Mouse (Mus musculus): ENCODE measurements around the gene Epsti1. TPM values are rescaled to one million over a fixed set of nuclear protein-coding genes. Genes with fewer than 3 reads are reported as not detected.

Gene Epsti1
- total RNA-seq, 2 experiments from 2014 or later, result 0.45 to 3.2 TPM

DNA sequence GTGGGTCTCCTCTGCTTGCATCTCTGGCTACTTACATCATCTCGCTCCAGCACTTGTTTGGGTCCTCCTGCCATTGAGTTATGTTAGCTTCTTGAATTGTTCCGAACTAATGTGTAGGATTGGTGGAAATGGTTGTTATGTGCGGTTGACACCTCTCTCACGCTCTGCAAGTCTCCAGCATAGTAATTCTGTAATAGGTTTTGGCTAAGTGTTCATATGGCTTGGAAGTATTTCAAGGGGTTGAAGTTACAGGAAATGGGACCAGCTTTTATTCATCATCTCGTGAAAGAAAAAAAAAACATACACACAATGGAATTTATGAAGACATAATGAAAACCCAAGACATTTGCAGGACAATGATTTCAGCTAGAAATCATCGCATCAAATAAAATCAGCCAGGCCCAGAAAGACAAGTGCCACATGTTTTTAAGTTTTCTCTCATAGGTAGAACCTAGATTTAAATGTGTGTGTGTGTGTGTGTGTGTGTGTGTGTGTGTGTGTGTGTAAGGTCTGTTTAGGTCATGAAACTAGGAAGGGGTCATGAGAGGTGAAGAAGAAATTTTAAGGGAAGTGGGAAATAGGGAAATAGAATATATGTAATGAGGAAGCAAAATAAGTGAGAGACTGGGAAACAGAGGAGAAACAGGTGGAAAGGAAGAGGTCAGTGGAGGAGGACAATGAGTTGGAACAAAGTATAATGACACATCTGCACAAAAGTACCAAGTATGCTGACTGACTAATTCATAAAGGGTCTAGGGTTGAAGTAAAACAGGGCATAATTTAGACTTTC is 19.2 kb downstream of the Epsti1 start:
- no peak for DNase-seq

DNA sequence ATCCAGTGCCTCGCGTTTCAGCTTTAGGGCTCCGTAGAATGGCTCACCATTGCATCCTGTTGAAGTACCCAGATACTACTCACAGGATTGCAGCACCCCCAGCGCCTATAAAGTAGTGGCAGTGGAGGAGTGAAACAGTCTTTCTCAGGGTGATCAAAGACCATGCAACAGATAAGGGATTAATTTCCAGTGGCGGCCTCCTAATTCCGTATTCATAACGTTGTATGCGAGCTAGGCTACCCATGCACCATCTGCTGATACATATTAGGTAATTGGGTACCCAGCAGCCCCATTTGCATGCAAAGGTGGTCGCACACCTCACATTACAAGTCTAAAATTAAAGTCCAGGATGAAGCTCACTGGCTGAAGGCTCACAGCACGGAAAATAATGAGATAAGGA is 21.4 kb downstream of the Epsti1 start:
- no peak for DNase-seq

DNA sequence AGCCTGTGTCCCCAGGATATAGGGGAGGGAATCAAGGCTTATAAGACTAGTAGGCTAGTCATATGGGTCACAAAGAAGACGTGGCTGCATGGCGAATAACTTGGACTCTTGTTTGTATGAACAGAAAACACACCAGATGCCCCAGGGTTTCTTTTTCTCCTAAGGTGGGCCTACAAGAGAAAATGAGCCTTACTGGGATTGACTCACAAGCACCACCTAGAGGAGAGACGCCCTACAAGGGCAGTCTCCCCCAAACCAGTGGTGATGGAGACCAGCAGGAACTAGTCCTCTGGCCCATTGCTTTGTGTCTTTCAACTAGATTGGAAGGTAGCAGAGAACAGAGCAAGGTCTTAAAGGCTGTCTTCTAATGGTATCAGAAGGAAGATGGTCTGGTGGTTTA is 22.7 kb downstream of the Epsti1 start:
- peak; percentile 8 to 46 for DNase-seq

DNA sequence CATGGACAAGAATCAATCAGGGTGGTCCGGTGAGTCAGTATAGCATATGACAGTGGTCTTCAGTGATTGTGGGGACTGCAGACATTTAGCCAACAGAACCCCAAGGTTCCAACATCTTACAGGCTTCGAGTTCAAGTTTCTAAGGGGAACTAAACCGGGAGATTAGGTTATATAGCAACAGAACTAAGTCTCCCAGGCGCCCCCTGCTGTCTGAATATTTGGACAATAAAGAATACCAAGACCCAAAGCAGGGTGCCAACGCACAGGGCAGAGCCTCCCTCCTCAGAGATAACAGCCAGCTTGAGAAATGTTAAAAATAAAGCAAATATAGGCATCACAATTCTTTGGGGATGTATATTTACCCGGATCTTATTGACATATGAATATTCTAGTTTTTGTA is 24.0 kb downstream of the Epsti1 start:
- DNase-seq, result peak; percentile 58 to 87

DNA sequence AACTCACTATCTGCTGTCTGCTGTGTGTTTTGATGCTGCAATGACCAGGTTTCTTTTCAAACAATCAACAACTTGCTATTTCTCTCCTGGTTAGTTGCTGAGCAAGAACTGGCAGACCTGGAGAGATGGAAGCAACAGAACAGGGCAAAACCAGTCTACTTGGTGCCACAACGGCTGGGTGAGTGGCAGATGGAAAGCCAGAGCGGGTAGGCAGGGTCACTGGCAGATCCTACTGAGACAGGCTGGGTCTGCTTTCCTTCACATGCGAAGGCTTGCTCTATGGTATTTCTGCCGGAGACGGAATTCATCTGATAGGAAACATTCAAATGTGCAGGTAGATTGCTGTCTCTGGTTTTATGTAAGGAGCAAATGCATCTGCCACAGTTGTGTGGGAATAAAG is 24.6 kb downstream of the Epsti1 start:
- DNase-seq, result no peak

DNA sequence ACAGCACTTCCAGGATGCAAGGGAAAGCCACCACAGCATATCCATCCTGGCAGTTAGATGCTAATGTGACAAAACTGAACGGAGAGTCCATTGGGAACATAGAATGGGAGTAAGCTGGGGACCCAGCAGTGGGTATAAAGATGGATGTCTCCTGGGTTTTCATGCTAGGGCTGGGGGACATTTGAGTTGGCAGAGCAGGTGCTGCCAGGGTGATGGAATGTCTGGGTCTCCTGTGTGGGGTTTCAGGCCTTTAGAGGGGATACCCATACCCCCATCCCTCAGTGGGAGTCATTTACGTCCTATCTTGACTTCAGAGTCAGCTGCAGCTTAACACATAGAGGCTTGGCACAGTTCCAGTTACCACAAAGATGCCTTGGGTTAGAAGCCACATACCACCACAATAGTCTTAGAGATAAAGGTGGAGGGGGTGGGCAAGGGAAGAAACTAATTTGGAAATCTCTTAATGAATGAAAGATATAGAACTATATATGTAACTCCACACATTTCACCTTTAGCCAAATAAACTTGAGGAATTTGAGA is 25.2 kb downstream of the Epsti1 start:
- DNase-seq, result no peak

DNA sequence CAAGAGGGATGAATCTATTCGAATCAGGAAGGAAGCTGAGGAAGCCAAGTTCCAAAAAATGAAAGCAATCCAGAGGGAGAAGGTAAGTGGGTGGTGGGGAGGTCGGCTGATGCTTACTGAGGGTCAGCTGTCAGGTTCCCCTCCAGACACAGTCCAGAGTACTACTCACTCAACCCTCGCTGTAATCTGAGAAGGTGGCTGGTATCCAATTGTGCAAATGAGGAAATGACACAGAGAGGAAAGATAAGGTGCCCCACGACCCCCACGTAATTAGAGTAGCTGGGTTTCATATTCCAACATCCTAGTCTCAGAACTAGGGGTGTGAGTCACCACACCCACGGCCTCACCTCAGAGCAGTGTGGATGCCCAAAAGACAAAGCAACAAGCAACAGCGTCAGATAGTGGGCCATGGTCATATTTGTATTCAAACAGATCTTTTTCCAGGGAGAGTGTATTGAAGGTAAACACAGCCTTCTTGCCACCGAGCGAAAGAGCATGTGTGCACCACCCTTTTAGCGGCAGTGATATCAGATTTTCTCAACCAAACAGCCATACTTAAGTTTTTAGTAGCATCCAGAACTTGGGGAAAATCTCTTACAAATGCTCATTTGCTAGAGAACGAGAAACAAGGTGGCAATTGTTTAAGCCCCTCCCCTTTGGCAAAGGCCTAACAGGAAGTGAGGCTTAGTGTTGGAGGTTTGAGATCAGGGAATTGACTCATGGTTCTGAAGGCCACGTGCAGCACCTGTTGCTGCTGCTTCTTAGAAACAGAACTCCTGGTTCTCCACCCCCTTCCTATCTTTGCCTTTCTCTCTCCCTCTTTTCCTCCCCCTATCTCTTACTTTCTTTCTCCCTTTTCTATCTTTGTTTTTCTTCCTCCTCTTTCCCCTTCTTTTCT is 28.4 kb downstream of the Epsti1 start:
- DNase-seq, result no peak

DNA sequence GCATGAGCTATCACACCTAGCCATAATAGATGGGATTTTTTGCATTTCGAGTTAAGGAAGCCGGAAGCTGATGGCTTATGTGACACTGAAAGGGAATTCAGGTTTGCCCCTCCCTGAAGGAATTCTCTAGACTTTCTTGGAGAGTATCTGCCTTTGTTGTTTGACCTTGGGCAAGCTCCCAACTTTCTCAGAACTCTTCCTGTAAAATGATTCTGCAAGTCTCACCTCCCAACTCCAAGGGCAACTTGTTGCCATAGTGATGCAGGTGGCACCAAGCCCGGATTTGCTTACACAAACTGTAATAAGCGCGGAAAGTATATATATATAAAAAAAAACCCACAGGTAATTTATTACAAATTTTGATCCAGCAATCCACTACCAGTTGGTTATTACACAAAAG is 29.2 kb downstream of the Epsti1 start:
- no peak for DNase-seq

DNA sequence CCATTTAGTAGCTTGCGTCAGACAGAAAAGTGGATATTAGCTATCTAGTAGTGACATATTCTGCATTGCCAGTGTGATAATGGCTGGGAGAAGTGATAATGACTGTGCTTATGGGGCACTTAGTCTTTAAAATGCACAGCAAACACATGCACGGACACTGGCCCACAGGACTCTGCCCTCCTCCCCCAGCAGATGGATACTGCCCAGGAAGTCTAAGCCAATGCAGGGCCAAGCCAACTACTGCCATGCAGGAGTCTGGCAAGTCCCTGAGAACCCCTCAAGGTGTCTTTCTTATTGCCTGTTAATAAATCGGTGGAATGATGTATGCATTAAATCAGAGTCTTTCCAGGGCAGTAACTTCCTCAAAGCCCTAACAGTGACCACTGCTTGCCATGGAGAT is 30.4 kb downstream of the Epsti1 start:
- no peak for DNase-seq

DNA sequence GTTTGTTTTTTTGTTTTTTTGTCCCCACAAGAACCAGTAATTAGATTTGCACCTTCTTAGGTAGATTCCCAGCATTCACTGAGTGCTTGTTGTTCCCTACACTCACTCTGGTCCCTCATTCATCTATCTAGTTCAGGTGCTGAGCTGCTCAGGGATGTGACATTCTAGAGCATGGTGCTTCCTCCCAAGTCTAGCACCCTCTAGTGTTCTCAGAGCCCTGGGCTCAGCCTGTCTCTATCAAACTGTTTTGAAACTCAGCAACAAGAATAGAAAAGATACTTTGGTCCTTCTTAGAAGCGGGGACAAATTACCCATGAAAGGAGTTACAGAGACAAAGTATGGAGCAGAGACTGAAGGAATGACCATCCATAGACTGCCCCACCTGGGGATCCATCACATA is 37.1 kb downstream of the Epsti1 start:
- no peak for DNase-seq

DNA sequence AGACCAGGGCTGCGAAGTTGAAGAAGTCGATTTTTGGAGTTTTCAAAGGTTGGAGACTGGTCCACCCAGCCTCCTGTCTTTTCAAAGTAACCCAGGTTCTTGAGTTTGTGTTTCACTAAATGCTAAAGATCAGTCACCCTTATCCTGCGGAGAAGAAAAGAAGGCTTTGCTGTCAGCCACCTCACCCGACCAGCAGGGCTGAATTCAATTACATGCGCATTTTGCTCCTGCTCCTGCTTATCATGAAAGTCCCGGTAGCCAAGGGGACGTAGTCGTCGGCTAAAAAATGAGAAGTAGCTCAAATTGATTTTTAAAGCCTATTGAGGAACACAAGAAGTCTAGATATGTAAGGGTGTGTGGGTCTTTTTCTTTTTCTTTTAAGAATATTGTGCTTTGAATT is 38.2 kb downstream of the Epsti1 start:
- no peak for DNase-seq

DNA sequence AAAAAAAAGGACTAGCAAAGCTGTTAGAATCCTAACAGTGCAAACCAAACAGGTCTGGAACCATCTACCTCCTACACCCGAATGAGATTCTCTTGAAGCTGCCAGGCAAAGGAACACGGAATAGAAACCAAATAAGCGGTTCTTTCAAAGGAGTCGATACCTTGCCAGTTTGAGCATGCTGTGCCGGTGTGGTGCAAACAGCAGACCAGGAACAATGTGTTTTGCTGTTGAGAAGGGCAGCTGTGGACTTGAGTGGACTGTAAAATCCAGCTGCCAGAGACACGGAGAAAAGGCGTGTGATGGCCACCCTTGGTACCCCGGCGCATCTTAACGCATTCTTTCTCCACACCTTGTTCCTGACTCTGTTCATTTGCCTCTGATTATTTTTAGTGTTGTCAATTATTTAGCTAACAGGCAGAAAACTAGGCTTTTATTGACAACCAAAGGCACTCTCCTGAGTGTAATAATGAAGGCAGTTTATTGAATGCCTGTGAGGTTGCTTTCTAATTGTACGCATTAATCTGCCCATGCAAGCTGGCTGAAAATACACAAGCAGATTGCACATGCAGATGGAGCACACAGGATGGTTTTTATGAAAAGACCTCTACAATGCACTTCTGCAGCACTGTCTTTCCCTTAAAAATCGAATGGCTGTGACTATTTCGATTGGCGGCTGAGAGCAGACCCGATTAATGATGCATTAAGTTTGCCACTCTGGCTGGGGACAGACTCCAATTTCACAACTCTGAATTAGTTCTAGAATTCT is 38.9 kb downstream of the Epsti1 start:
- no peak for DNase-seq

DNA sequence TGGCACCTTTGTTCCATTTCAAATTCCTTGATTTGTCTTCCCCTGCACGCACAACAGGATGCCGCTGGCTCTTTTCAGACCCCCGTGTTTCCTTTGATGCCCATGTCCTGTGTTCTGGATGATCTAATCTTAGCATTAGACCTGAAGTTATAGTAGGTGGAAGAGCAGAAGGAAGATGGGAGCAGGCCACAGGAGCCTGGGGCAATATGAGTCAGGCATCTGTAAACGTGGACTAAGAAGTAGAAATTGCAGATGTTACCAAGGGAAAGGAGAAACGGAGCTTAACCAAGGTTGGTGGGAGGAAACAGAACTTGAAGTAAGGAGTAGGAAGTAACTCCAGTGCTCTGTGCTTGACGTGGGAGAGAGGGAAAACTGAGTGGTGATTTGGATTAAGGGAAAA is 57.7 kb downstream of the Epsti1 start:
- DNase-seq, result no peak

DNA sequence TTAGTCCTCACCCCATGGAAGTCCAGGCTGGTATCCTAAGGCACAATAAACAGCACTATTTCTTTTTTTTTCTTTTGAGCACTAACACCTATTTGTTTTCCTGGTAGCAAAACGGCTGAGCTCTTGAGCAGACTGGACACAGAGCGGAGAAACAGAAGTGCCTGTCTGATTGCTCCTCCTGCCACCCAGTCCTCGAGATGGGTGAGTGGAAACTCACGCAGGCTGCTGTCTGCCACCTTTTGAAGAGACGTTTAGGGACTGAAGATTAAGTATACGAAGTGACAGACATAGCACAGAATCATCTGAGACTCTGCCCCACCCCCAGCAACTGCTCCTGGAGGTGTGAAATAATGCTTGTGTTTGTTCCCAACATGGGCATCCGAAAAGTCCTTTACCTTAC is 59.5 kb downstream of the Epsti1 start:
- no peak for DNase-seq

DNA sequence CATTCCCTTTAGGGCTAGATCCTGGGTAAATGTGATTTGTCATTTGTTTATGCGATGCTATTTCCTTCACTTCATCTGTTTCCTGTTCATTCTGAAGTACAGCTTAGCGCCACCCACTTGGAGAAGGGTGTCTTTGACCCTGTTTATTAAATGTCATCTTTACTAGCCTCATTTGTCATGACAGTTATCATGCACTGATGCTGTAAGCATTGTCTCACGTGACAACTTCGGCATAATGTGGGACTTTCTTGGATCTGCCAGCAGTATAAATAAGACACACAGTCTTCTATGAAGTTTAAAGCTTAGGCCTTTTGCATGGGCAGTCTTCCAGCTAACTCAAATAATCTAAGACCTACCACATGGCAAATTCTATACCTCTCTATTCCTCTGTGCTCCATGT is 67.3 kb downstream of the Epsti1 start:
- no peak for DNase-seq

DNA sequence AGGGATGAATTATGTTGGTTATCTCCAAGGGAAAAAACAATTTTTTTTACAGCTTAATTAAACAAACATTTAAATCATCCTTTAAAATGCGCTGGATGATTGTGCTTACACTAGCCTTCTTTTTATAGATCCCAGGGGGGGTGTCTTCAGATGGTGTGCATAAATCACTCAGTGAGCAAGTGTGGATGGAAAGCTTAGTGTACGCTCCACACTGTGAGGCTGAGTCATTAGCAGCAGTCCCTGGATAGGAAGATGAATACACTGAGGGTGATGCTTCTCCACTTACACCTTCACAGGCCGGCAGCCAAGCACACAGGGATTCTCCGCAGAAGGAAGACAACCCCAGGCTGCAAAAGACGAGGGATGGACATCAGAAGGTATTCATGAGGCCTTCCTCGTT is 70.2 kb downstream of the Epsti1 start:
- DNase-seq, result no peak

DNA sequence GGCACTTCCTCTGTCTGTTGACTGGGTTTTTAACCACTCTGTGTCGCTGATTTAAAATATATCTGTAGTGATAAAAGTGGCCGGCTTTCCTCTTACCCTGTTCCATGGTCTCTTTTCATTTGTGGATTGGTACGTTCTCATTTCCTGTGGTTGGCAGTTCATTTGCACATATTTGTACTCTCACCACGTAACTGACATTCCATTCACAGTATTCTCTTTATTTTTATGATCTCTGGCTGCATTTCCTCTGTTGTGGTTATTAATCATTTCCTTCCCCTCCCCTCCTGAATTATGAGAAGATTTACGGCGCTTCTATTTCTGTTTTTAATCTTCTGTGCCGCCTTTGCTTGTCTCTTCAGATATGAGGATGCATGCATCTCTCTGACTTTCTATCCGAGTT is 71.7 kb downstream of the Epsti1 start:
- no peak for DNase-seq

DNA sequence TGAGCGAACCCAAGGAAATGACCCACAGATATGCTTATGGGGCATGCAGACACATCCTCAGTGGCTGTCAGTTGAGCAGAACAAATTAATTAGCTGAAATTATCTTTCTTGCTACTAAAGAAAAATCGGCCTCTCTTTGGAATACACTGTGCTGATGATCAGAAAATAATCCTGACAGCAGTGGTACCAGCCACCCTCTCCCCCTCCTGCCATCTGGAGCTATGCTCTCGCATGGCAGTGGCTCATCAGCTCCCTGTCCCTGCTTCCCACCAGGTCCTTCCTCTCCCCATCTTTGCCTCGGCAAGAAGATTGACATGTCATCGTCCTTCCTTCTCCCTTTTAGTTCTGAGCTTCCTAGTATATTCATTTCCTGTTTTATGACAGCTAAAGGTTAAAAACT is 77.5 kb downstream of the Epsti1 start:
- no peak for DNase-seq

DNA sequence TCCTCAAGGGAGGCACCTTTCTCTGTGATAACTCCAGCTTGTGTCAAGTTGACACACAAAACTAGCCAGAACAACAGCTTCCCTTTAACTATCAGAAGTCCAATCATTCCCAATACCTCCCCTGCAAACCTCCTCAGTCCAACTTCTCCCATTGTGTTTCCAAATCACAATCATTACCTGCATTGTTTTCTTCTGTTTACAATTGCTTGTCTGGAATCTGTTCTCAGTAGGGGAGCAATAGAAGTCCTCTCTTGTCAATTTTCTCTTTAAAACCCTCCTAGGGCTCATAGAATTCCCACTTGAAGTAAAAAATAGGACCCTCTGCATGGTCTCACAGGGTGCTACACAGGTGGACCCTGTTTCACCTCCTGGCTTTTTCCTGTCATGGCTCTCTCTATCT is 93.7 kb downstream of the Epsti1 start:
- no peak for DNase-seq

DNA sequence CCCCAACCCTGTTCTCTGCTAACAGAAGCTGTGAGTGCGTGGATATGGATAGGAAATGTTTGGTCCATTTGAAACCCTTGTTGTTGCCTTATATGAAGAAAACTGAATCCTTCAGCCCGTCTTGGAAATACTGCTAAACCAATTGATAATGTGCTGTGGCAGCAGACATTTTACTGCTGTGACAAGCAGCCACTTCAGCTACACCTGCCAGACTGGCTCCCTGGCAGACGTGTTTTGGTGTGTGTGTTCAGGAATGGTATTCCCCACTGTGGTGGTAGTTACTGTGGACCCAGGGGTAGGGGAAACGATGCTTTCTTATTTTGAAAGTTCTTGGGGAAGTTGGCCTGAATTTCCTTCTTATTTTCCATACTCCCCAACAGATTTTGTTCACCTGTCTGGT is 100.4 kb downstream of the Epsti1 start:
- no peak for DNase-seq

DNA sequence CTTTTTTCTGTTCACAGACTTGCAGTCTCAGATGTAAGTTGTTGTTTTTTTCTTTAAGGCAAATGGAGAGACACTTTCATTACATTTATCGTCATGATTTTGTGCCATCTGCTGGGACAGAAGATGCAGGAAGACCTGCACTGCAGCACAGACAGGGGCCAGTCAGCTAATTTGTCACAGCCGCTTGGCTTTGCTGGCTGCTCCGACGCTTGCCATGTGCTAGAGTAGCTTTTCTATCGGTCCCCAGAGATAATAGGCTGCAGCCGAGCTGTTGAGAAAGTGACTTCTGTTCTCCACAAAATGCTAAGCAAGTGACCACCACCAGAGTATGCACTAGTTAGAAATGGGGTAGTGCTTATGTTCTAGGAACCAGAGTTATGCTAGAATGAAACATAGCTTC is 104.0 kb downstream of the Epsti1 start:
- no peak for DNase-seq

DNA sequence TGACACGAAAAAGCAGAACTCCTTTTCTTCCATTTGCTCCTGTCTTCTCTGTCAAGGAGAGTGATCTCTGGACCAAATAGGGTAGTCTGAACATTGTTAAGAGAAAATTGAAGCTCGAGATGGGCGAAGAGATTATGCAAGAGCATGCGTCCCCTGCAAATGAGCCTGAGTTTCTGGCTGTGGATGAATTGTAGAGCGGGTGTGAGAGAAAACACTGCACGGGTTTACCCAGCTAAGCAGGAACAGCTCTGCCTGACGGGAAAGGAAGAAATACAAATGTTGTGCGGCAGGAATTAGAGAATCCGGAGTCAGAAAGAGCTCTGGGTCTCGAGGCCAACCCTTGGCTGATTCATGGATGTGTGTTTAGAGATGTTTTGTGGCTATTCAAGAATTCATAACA is 107.8 kb downstream of the Epsti1 start:
- no peak for DNase-seq

All from heart, adult 18-20 months (tissue).